Mouse (Mus musculus) midbrain, embryonic 15.5 days (tissue): Measurements from ENCODE around the gene Kdm1a. TPM values are rescaled to one million over a fixed set of nuclear protein-coding genes. Genes with fewer than 3 reads are reported as not detected.

ENCODE experiments used
- ATAC-seq: fragments of 200-750 bp; cut with Nextera tagmentation; replicated peaks from 2 replicates; pipeline ENCODE4 v1.8.0; 2017; ENCODE audit warnings: moderate TSS enrichment
- H3K27ac ChIP-seq: fragments of 300-500 bp; sonication (generic); 2 replicates; pipeline ENCODE4 v1.5.1; 2015; ENCODE audit warnings: mild to moderate bottlenecking, inconsistent platforms
- H3K27me3 ChIP-seq: fragments of 300-500 bp; sonication (generic); replicated peaks from 2 replicates; pipeline ENCODE4 v1.6.1; 2015; ENCODE audit warnings: inconsistent platforms
- H3K36me3 ChIP-seq: fragments of 300-500 bp; sonication (generic); replicated peaks from 2 replicates; pipeline ENCODE4 v1.6.1; 2015; ENCODE audit warnings: inconsistent platforms
- H3K4me1 ChIP-seq: fragments of 300-500 bp; sonication (generic); 2 replicates; pipeline ENCODE4 v1.6.1; 2015; ENCODE audit warnings: inconsistent platforms
- H3K4me2 ChIP-seq: fragments of 300-500 bp; sonication (generic); 2 replicates; pipeline ENCODE4 v1.6.1; 2015; ENCODE audit warnings: inconsistent platforms, mild to moderate bottlenecking, moderate library complexity
- H3K4me3 ChIP-seq: fragments of 300-500 bp; sonication (generic); 2 replicates; pipeline ENCODE4 v1.5.1; 2015; ENCODE audit warnings: mild to moderate bottlenecking, inconsistent platforms
- H3K9ac ChIP-seq: fragments of 300-500 bp; sonication (generic); 2 replicates; pipeline ENCODE4 v1.6.1; 2015; ENCODE audit warnings: mild to moderate bottlenecking, inconsistent platforms
- H3K9me3 ChIP-seq: fragments of 300-500 bp; sonication (generic); 2 replicates; pipeline ENCODE4 v1.6.1; 2016; ENCODE audit warnings: inconsistent platforms
- WGBS: fragments of 180-500 bp; shearing (Covaris S2); methylation state at CpG from one replicate; pipeline ENCODE4 v1.1.7; 2015; ENCODE audit warnings: mixed read lengths; 5-methylcytosine and 5-hydroxymethylcytosine counted together
- polyA plus RNA-seq: library from polyadenylated mRNA; unstranded; fragments of >200 nt; fragmentation: Nextera tagmentation; extraction: Ambion mirVana; gene quantifications from 2 replicates; pipeline ENCODE4 v1.2.1, GENCODE M21; 2015

Gene Kdm1a
- polyA plus RNA-seq, 1 experiment from 2014 or later, result 70.7 TPM

DNA sequence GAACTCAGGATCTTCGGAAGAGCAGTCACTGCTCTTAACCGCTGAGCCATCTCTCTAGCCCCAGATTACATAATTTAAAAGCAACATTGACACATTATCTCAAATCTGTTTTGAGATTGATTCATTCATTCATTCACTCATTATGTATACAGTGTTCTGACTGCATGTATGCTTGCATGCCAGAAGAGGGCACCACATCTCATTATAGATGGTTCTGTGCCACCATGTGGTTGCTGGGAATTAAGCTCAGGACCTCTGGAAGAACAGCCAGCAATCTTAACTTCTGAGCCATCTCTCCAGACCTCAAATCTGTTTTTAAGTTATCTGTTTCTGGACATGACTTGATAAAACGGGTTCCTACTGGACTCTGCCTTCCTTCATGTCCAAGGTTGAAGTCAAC, 2.7 kb downstream of the Kdm1a start:
- no peaks in the 10 kb centered on the region for H3K36me3 ChIP-seq
- peaks cover 33% of the 10 kb centered on the region for H3K4me1 ChIP-seq
- no peak overlapping the region for H3K4me3 ChIP-seq

DNA sequence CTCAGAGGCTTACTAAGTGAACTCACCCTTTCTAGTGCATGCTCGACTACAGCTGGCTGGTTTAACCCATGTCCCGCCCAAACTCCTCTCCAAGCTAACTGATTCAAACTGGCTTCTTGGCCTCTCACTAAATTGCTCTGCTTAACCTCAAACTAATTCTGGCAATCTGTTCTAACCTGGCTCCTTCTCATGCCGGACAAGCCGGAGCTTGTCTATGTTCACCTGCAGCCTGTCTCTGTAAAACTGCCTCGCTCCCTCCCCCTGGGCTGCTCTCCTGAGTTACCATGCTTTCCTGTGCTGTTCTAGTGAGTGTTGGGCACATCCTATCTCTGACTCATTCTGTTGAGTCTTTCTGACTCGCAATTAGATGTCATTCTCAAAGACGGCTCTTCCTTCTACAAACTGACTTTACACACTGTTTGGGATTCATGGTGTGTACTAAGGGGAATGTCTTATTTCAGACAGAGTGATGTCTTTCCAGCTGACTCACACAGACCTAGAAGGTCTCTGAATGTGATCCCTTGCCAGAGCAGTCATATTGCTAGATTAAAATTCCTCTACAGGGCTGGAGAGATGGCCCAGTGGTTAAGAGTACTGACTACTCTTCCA, 4.2 kb downstream of the Kdm1a start:
- no peaks in the 10 kb centered on the region for H3K27me3 ChIP-seq
- H3K36me3 ChIP-seq, result no peaks in the 10 kb centered on the region
- no peaks in the 10 kb centered on the region for H3K9me3 ChIP-seq
- H3K4me1 ChIP-seq, result peaks cover 45% of the 10 kb centered on the region
- no peak overlapping the region for H3K4me3 ChIP-seq
- H3K9ac ChIP-seq, result no peak overlapping the region
- H3K27ac ChIP-seq, result no peak overlapping the region
- H3K4me2 ChIP-seq, result no peak overlapping the region
- no peak for ATAC-seq
- WGBS, result 95% methylated on average over 7 of the region's 7 CpGs

More for the DNA sequence above, 2.7 kb downstream of the Kdm1a start:
- no peak overlapping the region for H3K27ac ChIP-seq
- no peak overlapping the region for H3K9ac ChIP-seq
- no peaks in the 10 kb centered on the region for H3K27me3 ChIP-seq
- no peaks in the 10 kb centered on the region for H3K9me3 ChIP-seq
- 96% methylated on average over 3 of the region's 3 CpGs for WGBS
- ATAC-seq, result no peak
- peak overlapping the region; percentile 66 for H3K4me2 ChIP-seq

DNA sequence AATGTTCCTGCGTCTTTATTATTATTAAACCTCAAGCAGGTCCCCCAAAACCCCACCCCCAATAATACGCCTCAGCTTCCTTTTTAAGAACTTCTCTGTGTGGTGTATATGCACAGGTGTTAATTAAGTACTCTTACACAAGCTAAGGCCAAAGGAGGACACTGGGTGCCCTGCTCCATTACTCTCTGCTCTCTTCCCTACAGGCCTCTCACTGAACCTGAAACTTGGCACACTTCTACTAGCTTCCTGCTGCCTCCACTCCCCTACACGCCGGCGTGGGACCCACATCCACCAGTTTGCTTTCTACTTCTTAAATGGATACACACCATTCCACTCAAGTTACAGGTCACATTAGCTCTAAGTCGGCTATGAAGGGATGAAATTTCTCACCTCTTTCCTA, 7.3 kb downstream of the Kdm1a start:
- 90% methylated on average over 6 of the region's 6 CpGs for WGBS
- no peaks in the 10 kb centered on the region; the same call in 1 of the 2 replicates for H3K36me3 ChIP-seq
- H3K4me3 ChIP-seq, result no peak overlapping the region
- no peak overlapping the region for H3K27ac ChIP-seq
- no peaks in the 10 kb centered on the region for H3K9me3 ChIP-seq
- peaks cover 39% of the 10 kb centered on the region for H3K4me1 ChIP-seq
- no peaks in the 10 kb centered on the region for H3K27me3 ChIP-seq
- no peak for ATAC-seq
- no peak overlapping the region for H3K4me2 ChIP-seq
- H3K9ac ChIP-seq, result no peak overlapping the region

DNA sequence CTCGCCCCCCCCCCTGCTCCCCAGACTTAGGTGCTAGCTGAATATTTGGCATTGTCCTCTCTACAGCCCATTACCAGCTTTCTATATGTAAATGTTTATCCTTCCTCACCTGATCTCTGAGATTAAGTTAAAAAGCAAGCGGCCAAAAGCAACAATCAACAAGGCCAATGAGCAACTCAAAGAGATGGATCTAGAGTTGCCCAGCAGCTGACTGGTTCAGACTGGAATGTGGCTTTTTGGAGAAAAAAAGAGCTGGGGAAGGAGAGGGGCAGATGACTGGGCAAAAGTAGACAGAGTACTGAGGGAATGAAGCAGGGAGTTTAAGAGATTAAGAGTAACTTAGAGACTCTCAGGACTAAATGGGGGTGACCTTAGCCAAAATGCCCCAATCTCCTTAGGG, 8.5 kb downstream of the Kdm1a start:
- Histone ChIP-seq H3K36me3 (no peaks in the 10 kb centered on the region; the same call in 1 of the 2 replicates), H3K9ac (no peak overlapping the region), H3K27me3 (no peaks in the 10 kb centered on the region), H3K9me3 (no peaks in the 10 kb centered on the region), H3K4me2 (no peak overlapping the region), H3K27ac (no peak overlapping the region), H3K4me1 (peaks cover 36% of the 10 kb centered on the region), H3K4me3 (no peak overlapping the region)
- 74% methylated on average over 2 of the region's 2 CpGs for WGBS
- ATAC-seq, result no peak

DNA sequence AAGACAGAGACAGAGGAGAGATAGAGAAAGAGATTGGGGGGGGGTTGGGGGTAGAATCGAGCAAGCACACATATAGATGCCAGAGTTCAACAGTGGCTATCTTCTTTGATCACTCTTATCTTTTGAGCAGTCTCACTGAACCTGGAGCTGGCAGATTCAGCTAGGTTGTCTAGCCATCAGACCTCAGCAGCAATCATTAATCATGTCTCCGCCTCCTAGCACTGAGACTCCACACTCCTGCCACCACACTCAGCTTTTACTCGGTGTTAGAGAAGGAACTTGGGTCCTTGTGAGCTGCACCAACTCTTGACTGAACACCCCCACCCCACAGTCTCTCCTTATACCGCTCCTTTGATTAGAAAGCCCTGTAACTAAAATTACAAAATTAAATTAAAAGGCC, 10.4 kb downstream of the Kdm1a start:
- Histone ChIP-seq H3K36me3 (no peaks in the 10 kb centered on the region; the same call in 1 of the 2 replicates), H3K9ac (no peak overlapping the region), H3K4me3 (no peak overlapping the region), H3K9me3 (no peaks in the 10 kb centered on the region), H3K4me2 (no peak overlapping the region), H3K27me3 (no peaks in the 10 kb centered on the region), H3K27ac (no peak overlapping the region), H3K4me1 (peaks cover 34% of the 10 kb centered on the region)
- ATAC-seq, result no peak
- WGBS, result 81% methylated on average over 4 of the region's 4 CpGs

DNA sequence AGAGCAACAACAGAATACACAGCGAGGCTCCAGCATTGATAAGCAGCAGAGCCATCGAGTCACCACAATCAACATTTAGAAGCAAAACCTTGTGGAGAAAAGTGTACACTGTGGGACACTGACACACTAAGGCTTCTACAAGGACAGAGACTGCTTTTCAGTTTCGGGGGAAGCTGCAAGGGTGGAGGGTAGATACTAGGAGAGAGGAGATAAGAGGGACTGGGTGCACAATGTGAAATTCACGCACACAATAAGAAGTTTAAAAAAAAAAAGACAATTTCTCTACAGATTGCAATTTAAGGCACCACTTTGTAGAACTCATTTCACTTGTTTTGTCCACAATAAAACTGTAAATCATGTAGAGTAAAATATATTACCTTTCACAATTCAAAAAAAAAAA, 14.5 kb downstream of the Kdm1a start:
- no peaks in the 10 kb centered on the region for H3K27me3 ChIP-seq
- 96% methylated on average over 4 of the region's 4 CpGs for WGBS
- H3K9me3 ChIP-seq, result no peaks in the 10 kb centered on the region
- H3K27ac ChIP-seq, result no peak overlapping the region
- H3K9ac ChIP-seq, result no peak overlapping the region
- no peaks in the 10 kb centered on the region; the same call in 1 of the 2 replicates for H3K36me3 ChIP-seq
- no peak overlapping the region for H3K4me3 ChIP-seq
- no peak for ATAC-seq
- H3K4me2 ChIP-seq, result no peak overlapping the region
- peaks cover 22% of the 10 kb centered on the region for H3K4me1 ChIP-seq

DNA sequence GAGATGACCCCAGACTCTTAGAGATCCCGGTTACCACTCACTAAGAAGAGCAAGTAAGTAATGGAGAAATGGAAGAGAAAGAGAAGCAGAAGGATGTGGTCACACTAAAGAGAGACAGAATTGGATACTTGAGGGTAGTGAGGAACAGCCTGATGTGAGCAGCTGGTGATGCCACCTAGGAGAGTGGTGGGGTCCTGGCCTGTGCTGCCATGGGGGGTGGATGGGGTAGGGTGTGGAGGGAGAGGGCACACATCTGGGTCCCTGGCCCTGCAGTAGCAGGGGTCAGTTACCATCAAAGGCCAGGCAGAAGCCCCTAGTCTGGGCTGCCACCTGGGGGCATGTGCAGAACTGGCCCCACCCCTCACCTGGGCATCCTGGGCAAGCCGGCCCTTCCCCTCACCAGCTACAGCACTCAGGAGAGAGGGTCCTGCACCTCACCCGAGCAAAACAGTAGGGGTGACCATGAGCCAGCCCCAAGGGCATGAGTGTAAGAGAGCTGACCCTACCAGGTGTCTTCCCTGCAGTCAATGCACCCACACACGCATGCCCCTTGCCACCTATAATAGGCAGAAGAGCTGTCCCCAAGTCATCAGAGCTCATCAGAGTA, 15.2 kb downstream of the Kdm1a start:
- Histone ChIP-seq H3K4me1 (peaks cover 20% of the 10 kb centered on the region), H3K36me3 (no peaks in the 10 kb centered on the region; the same call in 1 of the 2 replicates), H3K9ac (no peak overlapping the region), H3K27ac (no peak overlapping the region), H3K27me3 (no peaks in the 10 kb centered on the region), H3K9me3 (no peaks in the 10 kb centered on the region), H3K4me3 (no peak overlapping the region), H3K4me2 (no peak overlapping the region)
- ATAC-seq, result peak; percentile 60; the same call in 1 of the 2 replicates
- 82% methylated on average over 4 of the region's 4 CpGs for WGBS

DNA sequence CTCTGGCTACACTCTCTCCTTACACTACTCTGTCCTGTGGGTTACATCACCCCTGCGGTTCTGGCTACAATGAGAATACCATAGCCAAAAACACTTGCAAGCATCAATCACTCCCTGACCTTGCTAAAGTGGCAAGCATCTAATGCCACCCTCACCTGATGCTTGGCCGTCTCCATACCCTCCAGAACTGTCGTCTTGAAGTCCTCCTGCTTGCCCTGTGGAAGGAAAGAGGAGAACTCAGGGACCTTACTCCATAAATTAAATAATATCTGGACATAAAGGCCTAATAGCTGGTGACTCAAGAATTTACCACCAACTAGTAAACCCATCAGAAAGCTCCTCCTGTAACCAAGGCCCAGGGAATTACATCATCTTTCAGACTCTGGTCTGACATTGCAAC, 20.6 kb downstream of the Kdm1a start:
- H3K27ac ChIP-seq, result no peak overlapping the region
- ATAC-seq, result no peak
- peaks cover 10% of the 10 kb centered on the region for H3K4me1 ChIP-seq
- H3K4me2 ChIP-seq, result no peak overlapping the region
- WGBS, result 95% methylated on average over 3 of the region's 3 CpGs
- no peaks in the 10 kb centered on the region for H3K9me3 ChIP-seq
- no peaks in the 10 kb centered on the region for H3K27me3 ChIP-seq
- no peak overlapping the region for H3K9ac ChIP-seq
- H3K4me3 ChIP-seq, result no peak overlapping the region
- H3K36me3 ChIP-seq, result no peaks in the 10 kb centered on the region

DNA sequence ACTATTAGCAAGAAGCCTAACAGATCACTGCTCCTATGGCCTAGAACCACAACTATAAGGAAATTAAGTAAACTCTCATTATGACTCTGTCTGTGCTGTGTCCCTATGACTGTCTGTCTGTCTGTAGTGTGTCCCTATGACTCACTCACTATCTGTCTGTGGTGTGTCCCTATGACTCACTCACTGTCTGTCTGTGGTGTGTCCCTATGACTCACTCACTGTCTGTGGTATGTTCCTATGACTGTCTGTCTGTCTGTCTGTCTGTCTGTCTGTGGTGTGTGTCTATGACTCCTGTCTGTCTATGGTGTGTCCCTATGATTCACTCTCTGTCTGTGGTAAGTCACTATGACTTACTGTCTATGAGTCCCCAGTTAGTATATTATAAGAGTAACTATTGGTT, 32.5 kb downstream of the Kdm1a start:
- peaks cover 45% of the 10 kb centered on the region; the same call in 1 of the 2 replicates for H3K36me3 ChIP-seq

DNA sequence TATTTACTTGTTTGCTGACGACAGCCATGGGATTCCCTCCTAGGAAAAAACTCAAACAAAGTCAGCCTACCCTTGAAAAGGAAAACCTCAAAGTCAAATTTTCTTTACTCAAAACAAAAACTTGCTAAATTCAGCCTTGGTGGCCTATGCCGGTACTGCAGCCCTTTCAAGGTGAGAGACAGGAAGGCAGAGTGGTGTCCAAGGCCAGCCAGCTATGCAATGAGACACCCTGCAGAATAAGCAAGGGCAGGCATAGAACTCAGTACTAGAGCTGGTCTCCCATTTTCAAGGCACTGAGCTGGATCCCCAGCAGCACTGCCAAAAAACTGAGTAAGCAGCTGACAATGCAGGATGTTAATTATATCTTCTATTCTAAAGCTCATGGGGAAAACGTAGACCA, 33.9 kb downstream of the Kdm1a start:
- WGBS, result 81% methylated on average over 3 of the region's 3 CpGs
- Histone ChIP-seq H3K4me3 (no peak overlapping the region), H3K9me3 (no peaks in the 10 kb centered on the region), H3K27me3 (no peaks in the 10 kb centered on the region), H3K4me1 (no peaks in the 10 kb centered on the region), H3K36me3 (peaks cover 45% of the 10 kb centered on the region; the same call in 1 of the 2 replicates), H3K27ac (no peak overlapping the region), H3K9ac (no peak overlapping the region), H3K4me2 (no peak overlapping the region)
- ATAC-seq, result no peak

More for the DNA sequence above, 32.5 kb downstream of the Kdm1a start:
- Histone ChIP-seq H3K9me3 (no peaks in the 10 kb centered on the region), H3K27me3 (no peaks in the 10 kb centered on the region), H3K27ac (no peak overlapping the region), H3K4me3 (no peak overlapping the region), H3K4me2 (no peak overlapping the region), H3K4me1 (no peaks in the 10 kb centered on the region), H3K9ac (no peak overlapping the region)
- ATAC-seq, result no peak

DNA sequence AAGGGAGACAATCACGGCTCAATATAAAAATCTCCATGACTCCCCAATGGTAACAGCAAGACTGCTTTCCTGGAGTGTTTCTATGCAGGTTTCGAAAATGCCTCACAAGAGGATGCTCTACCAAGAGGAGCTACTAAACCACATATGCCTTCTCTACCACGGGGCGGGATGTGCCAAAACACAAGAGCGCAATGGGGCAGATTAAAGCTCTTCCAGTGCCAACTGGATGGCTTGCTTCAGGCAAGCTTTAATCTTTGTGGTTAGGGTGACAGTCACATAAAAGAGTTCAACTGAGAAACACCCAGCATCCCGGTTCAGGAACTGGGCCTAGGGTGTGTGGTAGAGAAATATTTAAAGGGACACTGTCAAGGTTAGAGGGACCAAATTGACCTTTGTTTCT, 39.8 kb downstream of the Kdm1a start:
- H3K36me3 ChIP-seq, result peaks cover 53% of the 10 kb centered on the region
- no peaks in the 10 kb centered on the region for H3K27me3 ChIP-seq
- no peak overlapping the region for H3K4me3 ChIP-seq
- no peaks in the 10 kb centered on the region for H3K9me3 ChIP-seq
- no peak overlapping the region for H3K9ac ChIP-seq
- no peak overlapping the region for H3K4me2 ChIP-seq
- 0 out of 2 replicates have a peak, but pooled peaks cover 2% of the 10 kb centered on the region for H3K4me1 ChIP-seq
- ATAC-seq, result no peak
- no peak overlapping the region for H3K27ac ChIP-seq
- WGBS, result 77% methylated on average over 6 of the region's 6 CpGs

DNA sequence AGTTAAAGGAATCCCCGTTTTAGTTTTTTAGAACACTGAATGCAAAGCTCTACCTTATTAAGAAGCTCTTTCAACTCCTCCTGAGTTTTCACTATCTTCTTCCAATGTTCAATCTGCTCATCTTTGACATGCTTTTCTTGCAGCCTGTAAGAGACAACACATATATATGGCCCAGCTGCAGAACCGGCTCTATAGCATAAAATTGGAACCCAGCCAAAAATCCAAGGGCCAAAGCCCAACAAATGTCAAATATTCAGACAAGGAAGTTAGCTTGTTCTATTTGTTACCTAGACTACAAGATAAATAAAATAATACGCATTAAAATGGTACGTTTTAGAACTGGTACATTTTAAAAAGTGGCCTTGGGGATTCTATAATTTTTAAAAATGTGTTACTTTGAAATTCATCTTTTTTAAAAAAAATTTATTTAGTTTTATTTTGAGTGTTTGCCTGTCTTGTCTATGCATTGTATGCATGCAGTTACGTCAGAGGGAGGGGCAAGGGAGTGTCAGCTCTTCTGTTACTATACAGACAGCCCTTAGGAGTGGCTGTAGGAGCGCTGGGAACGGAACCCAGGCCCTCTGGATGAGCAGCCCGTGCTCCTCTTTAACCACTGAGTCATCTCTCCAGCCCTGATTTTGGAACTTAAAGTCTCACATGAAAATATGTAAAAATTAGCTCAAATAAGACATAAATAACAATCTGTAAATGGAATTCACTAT, 42.1 kb downstream of the Kdm1a start:
- Histone ChIP-seq H3K4me2 (no peak overlapping the region), H3K4me1 (0 out of 2 replicates have a peak, but pooled peaks cover 2% of the 10 kb centered on the region), H3K27ac (no peak overlapping the region), H3K9me3 (no peaks in the 10 kb centered on the region), H3K9ac (no peak overlapping the region), H3K4me3 (no peak overlapping the region), H3K27me3 (no peaks in the 10 kb centered on the region), H3K36me3 (peaks cover 48% of the 10 kb centered on the region)
- no peak for ATAC-seq
- WGBS, result 91% methylated on average over 8 of the region's 8 CpGs
